Mouse (Mus musculus) cerebellum, adult 2 months (tissue): Measurements from ENCODE around the gene Arpp21. TPM values are rescaled to one million over a fixed set of nuclear protein-coding genes. Genes with fewer than 3 reads are reported as not detected.
A peak's percentile ranks its signal among the peaks of the same experiment; 100 is the strongest.

Source experiments
- DNase-seq, 2 experiments: peaks; one replicate each; pipeline ENCODE4 v3.0.0; 2021
- H3K27ac ChIP-seq: fragments of 200-500 bp; 2 replicates; pipeline ENCODE4 v1.5.1; 2012; ENCODE audit warnings: low read length, control low read depth, inconsistent platforms; ENCODE audit not compliant: insufficient read depth
- H3K27me3 ChIP-seq: fragments of 200-500 bp; 2 replicates; pipeline ENCODE4 v1.6.1; 2012; ENCODE audit warnings: inconsistent platforms, mild to moderate bottlenecking, low read length, moderate library complexity; ENCODE audit not compliant: control insufficient read depth, insufficient read depth
- H3K4me1 ChIP-seq: fragments of 200-500 bp; 2 replicates; pipeline ENCODE4 v1.6.1; 2011; ENCODE audit warnings: low read length; ENCODE audit not compliant: control insufficient read depth, insufficient read depth
- H3K4me3 ChIP-seq: fragments of 200-500 bp; replicated peaks from 2 replicates; pipeline ENCODE3; 2011; ENCODE audit warnings: mild to moderate bottlenecking, low read depth, low read length, control low read depth; ENCODE audit not compliant: insufficient read depth
- CTCF ChIP-seq: fragments of 200-500 bp; IDR thresholded peaks from 2 replicates; pipeline ENCODE4 v1.5.1; 2011; ENCODE audit warnings: low read depth, mild to moderate bottlenecking, control low read depth, low read length, moderate library complexity, borderline replicate concordance; ENCODE audit not compliant: insufficient read depth
- POLR2A ChIP-seq: fragments of 200-500 bp; IDR thresholded peaks from 2 replicates; pipeline ENCODE4 v1.6.1; 2011; ENCODE audit warnings: low read length, control low read depth, borderline replicate concordance; ENCODE audit not compliant: insufficient read depth
- WGBS: fragments of 180-500 bp; shearing (Covaris S2); methylation state at CpG from one replicate; pipeline ENCODE4 v1.1.7; 2018; 5-methylcytosine and 5-hydroxymethylcytosine counted together
- polyA plus RNA-seq: library from polyadenylated mRNA; depleted of rRNA; stranded (reverse); fragments of >200 nt; gene quantifications from 2 replicates; pipeline ENCODE4 v1.2.3, GENCODE M21; 2012

Arpp21 gene
- polyA plus RNA-seq, 1 experiment, result 116 TPM

- no peak for TF ChIP-seq POLR2A
- TF ChIP-seq CTCF, result no peak
- no peak overlapping the region for H3K4me3 ChIP-seq
- DNase-seq, result no peak
These were observed 97.9 kb downstream of the Arpp21 start for GRCm38 (mm10) chr9:112137820-112138219.

GRCm38 (mm10) chr9:112130812-112131211, 104.9 kb downstream of the Arpp21 start:
- Histone ChIP-seq H3K27ac (no peak overlapping the region), H3K27me3 (no peaks in the 10 kb centered on the region), H3K4me1 (peaks cover 9% of the 10 kb centered on the region; the same call in 1 of the 2 replicates), H3K4me3 (no peak overlapping the region)
- WGBS, result 27% methylated on average over 3 of the region's 3 CpGs
- TF ChIP-seq CTCF (no peak), POLR2A (no peak)
- peak; percentile 38 to 45 for DNase-seq

More at GRCm38 (mm10) chr9:112137820-112138219, 97.9 kb downstream of the Arpp21 start:
- H3K4me1 ChIP-seq, result no peaks in the 10 kb centered on the region
- H3K27ac ChIP-seq, result no peak overlapping the region
- no peaks in the 10 kb centered on the region for H3K27me3 ChIP-seq

GRCm38 (mm10) chr9:112124667-112125066, 111.1 kb downstream of the Arpp21 start:
- TF ChIP-seq CTCF, result no peak
- TF ChIP-seq POLR2A, result no peak
- Histone ChIP-seq H3K27ac (no peak overlapping the region; the same call in 1 of the 2 replicates), H3K4me3 (no peak overlapping the region), H3K4me1 (peaks cover 24% of the 10 kb centered on the region), H3K27me3 (no peaks in the 10 kb centered on the region)
- DNase-seq, result peak; percentile 42 to 52
- WGBS, result 28% methylated on average over 10 of the region's 10 CpGs

- no peak for TF ChIP-seq CTCF
- TF ChIP-seq POLR2A, result no peak
- WGBS, result 46% methylated on average over 4 of the region's 4 CpGs
- DNase-seq, result peak; percentile 35
- H3K27me3 ChIP-seq, result no peaks in the 10 kb centered on the region
- 0 out of 2 replicates have a peak overlapping the region, but pooled peaks have one; percentile 35 for H3K27ac ChIP-seq
- no peak overlapping the region for H3K4me3 ChIP-seq
- H3K4me1 ChIP-seq, result peaks cover 28% of the 10 kb centered on the region
These were observed 111.6 kb downstream of the Arpp21 start for GRCm38 (mm10) chr9:112124184-112124583.

- WGBS, result 36% methylated on average over 6 of the region's 6 CpGs
- Histone ChIP-seq H3K27ac (0 out of 2 replicates have a peak overlapping the region, but pooled peaks have one; percentile 35), H3K27me3 (no peaks in the 10 kb centered on the region), H3K4me1 (peaks cover 31% of the 10 kb centered on the region), H3K4me3 (no peak overlapping the region)
- DNase-seq, result peak in 1 of 2 experiments; percentile 37
- TF ChIP-seq CTCF, result no peak
- no peak for TF ChIP-seq POLR2A
These were observed 112.3 kb downstream of the Arpp21 start for GRCm38 (mm10) chr9:112123421-112123828.

GRCm38 (mm10) chr9:112119535-112119934, 116.2 kb downstream of the Arpp21 start:
- no peaks in the 10 kb centered on the region for H3K27me3 ChIP-seq
- H3K27ac ChIP-seq, result peak overlapping the region; percentile 64
- H3K4me3 ChIP-seq, result no peak overlapping the region
- TF ChIP-seq POLR2A (no peak), CTCF (no peak)
- WGBS, result 44% methylated on average over 3 of the region's 3 CpGs
- DNase-seq, result peak; percentile 44 to 48
- peaks cover 30% of the 10 kb centered on the region for H3K4me1 ChIP-seq

GRCm38 (mm10) chr9:112119106-112119433, 116.7 kb downstream of the Arpp21 start:
- TF ChIP-seq CTCF, result no peak
- no peak for TF ChIP-seq POLR2A

GRCm38 (mm10) chr9:112118411-112119105, 117.2 kb downstream of the Arpp21 start:
- no peaks in the 10 kb centered on the region for H3K27me3 ChIP-seq
- 4% methylated on average over 22 of the region's 22 CpGs for WGBS
- DNase-seq, result peak; percentile 85 to 90
- peak overlapping the region; percentile 64 for H3K27ac ChIP-seq
- H3K4me1 ChIP-seq, result peaks cover 20% of the 10 kb centered on the region
- H3K4me3 ChIP-seq, result no peak overlapping the region
- TF ChIP-seq CTCF, result no peak
- TF ChIP-seq POLR2A, result no peak

More at GRCm38 (mm10) chr9:112119106-112119433, 116.7 kb downstream of the Arpp21 start:
- H3K27me3 ChIP-seq, result no peaks in the 10 kb centered on the region
- no peak overlapping the region for H3K4me3 ChIP-seq
- peaks cover 25% of the 10 kb centered on the region for H3K4me1 ChIP-seq
- DNase-seq, result peak in 1 of 2 experiments; percentile 37
- peak overlapping the region; percentile 64 for H3K27ac ChIP-seq
- WGBS, result 58% methylated on average over 7 of the region's 7 CpGs
